Mouse (Mus musculus): Measurements from ENCODE around the gene Crat.
"Not testable (repeated sequence)": the region's sequence is repeated elsewhere in the genome, so short reads cannot be mapped to it uniquely, and the experiment has no call there.

Gene Crat

DNA sequence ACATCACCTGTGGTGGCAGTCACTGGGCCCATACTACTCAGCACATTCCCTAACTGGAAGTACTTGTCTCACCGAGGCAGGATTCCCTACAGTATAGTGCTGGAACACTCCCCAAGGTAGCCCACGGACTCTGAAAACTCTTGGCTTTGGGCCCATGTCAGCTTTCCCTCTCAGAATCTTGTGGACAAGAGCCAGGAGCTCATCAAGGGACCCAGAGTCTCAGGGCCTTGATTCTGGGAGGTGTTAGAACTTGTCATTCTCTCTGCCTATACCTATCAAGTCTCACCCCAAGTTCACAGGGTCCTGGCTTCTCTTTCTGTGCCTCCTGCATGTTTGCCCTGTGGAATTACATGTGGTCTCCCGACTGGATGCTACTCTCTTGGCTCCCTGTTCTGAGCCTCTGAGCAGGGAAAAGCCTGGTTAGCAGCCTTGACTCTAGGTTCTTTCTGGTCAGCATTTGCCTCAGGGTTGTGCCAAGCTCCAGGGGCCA is 24.6 kb upstream of the Crat start:
- no peak for DNase-seq (ENCODE audit: low spot score in 2 of 2)

DNA sequence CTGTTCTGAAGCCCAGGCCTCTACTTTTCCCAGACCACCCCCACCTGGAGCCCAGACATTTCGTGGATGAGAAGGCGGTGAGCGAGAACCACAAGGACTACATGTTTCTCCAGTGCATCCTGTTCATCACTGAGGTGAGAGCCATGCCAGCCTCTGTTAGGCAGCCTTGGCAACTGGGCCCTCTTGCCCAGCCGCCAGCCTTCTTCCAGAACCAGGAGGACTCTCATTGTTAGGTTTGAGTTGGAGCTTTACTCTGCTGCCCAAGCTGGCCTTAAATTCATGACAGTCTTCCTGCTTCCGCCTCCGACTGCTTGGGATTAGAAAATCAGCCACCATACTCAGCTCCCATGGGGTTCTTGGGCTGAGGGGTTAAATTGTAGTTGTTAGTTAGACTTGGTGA is 24.0 kb upstream of the Crat start:
- no peak for DNase-seq (ENCODE audit: low spot score in 2 of 2)

DNA sequence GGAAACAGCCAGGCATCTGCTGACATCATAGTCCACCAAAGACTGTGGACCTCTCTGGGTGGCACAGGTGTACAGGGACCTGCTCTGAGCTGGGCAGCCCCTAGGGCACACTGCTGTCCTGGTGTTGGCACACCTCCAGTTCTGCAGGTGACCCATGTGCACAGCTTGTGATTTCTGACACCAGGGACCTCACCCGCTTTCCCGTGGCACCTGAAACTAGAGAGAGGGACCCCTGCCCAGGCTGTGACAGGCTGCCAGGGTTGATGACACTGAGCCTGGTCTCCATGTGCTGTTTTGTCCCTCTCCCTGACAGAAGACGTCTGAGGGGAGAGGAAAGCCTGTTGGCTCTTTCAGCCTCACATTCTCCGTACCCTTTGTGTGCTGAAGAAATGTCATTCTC is 22.2 kb upstream of the Crat start:
- DNase-seq (ENCODE audit: low spot score in 2 of 2) = no peak

DNA sequence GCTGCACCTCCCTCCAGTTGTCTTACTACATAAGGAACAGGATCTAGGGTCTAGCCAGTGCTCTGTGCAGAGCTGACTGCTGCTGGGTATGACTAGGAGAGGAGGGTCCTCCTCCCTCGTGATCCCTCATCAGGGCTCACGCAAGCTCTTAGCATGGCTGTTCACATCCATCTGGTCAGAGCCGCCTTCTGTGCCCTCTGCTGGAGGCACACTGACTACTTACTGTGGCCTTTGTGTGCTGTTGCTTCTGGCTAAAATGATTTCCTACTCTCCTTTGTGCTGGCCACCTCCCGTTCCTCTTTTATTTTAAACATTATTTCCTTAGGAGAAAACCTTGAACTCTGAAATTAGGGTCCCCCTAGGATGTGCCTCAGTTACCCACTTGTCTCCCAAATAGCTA is 21.2 kb upstream of the Crat start:
- no peak for DNase-seq (ENCODE audit: low spot score in 2 of 2)

DNA sequence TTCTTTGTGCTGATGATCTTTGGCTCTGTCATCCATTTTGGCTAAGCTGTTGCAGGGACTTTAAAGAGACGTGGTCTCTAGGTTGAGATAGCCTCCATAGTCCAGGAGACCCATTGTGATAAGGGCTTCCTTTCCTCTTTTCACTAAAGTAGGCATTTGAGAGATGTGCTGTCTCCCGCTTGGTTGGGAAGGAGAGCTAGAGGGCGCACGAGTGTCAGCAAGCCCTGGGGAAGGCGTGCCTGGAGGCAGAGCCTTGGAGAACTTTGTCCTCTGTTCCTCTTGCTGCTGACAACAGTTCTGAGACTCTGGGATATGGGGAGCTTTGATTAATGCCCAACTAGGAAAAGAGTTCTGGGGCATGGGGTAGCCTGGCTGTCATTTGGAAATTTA is 20.5 kb upstream of the Crat start:
- no peak for DNase-seq (ENCODE audit: low spot score in 2 of 2)

DNA sequence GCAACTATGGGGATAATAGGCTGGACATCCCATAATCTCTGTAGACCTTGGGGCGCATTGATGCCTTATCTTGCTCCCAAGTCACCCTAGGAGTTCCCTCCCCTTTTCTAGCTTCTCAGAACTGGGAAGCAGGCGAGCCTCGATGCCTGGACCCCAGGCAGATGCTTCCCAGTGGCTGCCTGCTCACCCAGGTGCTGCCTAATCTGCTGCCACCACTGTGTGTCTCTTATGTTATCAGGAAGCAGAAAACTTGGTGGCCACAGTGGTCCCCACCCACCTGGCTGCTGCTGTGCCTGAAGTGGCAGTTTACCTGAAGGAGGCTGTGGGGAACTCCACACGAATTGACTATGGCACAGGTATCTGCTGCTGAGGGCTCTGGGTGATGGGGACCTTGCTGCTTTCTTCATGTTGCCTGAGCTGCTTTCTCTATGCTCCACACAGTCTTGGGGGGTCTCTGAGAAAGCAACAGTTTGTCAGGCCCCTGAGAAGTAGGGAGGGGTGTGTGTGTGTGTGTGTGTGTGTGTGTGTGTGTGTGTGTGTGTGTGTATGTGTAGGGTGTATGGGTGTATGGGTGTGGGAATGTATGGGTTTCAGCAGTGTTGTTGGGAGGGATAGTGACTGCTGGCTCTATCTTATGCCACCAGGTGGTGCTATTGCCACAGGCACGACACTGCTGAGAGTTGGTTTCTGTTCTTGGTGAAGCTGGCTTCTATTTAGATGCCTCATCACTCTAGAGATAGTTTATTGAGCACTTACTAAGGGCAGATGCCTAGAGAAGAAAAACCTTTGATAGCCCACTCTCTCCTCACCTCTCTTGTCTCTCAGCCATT is 19.9 kb upstream of the Crat start:
- DNase-seq (ENCODE audit: low spot score in 2 of 2) = peak in 1 of 2 experiments; percentile 72

DNA sequence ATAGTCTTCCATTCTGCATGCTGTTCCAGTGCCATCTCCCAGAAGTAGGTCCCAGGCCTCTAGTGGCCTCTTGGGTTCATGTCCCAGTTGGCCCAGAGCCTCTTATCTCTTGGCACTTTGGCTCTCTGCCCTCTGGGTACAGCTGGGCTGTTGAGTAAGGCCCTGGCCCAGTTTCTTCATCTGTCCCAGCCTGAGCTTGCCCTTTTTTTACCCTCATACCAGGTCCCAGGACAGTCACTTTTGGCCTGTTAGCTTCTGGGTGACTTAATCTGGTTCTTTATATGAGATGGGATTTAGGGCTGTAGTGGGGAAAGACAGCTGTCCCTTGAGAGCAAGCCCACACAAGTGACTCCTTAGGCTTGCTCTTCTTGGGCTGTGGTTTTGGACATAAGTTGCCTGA is 13.5 kb upstream of the Crat start:
- no peak for DNase-seq (ENCODE audit: low spot score in 2 of 2)

DNA sequence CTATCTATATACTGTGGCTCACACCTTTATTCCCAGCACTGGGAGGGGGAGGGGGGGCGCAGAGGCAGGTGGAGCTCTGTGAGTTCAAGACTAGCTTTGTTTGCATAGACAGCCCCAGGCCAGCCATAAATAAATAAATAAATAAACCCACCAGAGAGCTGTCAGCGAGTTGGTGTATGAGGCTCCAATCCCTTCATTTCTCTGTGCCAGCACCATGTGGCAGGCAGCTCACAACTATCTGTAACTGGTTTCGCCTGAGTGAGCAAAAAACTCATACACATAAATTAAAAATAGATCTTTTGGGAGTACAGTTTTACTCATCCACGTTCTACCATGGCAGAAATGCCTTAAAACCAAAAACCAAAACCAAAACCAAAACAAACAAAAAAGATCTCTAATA is 5.8 kb upstream of the Crat start:
- no peak for DNase-seq (ENCODE audit: low spot score in 2 of 2)

DNA sequence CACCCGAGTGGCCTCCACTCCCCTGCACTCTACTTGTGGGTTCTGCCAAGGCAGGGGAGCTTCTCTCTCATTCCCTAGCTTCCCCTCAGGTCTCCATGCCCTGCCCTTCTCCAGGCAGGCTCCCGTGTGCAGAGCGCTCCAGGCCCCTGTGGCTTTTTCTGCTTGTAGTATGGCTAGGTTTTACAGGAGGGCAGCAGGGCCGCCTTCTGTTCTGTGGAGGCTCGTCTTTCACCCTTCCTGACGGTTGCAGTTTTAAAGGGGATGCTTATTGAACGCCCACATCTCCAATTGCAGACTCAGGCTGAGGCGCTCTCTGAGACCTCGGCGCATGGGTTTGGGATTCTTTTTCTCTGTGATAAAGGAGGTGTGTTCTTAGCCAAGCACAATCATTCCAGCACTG is 3.5 kb upstream of the Crat start:
- no peak for DNase-seq (ENCODE audit: low spot score in 2 of 2)

DNA sequence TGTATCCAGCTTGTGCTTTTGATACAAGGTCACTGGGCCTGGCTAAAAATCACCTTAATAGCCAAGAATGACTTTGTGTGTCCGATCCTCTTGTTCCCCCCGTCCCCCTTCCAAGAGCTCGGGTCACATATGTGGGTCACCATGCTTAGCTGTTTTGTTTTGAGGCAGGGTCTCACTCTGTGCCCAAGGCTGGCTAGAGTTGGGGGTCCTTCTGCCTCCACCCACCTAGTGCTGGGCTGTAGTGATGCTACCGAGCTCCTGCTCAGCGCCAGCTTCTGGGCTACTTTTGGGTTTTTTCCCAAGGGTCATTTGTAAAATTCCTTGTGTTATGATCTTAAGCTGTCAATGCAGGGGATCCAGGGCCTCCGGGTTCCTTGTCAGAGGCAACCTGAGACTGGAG is 2.6 kb upstream of the Crat start:
- no peak for DNase-seq (ENCODE audit: low spot score in 2 of 2)

DNA sequence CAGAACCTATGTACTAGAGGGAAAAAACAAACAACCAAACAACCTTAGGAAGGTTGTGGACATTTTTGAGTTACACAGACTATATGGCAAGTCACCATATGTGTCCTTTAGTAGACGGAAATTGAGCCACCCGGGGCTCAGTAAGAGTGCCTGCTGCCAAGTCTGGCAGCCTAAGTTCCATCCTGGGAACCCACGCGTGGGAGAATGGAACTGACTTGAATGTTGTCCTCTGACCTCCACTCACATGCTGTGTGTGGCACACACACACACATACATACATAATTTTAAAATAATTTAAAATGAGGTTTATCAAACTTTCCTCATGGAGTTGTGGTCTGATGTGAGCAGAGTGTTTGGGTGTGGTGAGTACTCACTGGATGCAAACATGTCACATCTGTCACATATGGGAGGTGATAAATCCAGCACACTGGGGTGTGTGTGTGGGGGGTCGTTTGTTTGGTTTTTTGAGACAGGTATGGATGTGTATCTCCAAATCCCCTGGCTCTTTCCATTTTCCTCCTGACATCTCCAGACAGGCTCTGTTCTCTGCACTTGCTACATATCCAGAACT is 2.1 kb upstream of the Crat start:
- no peak for DNase-seq (ENCODE audit: low spot score in 2 of 2)

DNA sequence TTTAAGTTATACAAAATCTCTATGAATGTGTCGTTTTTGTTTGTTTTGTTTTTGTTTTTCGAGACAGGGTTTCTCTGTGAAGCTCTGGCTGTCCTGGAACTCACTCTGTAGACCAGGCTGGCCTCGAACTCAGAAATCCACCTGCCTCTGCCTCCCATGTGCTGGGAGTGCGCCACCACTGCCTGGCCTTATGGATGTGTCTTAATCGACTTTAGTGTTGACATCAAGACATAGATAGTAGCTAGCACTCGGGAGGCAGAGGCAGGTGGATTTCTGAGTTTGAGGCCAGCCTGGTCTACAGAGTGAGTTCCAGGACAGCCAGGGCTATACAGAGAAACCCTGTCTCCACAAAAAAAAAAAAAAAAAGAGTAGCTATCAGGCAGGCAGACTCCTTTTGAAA is 1.5 kb upstream of the Crat start:
- not testable (repeated sequence) for DNase-seq (ENCODE audit: low spot score in 2 of 2)

DNA sequence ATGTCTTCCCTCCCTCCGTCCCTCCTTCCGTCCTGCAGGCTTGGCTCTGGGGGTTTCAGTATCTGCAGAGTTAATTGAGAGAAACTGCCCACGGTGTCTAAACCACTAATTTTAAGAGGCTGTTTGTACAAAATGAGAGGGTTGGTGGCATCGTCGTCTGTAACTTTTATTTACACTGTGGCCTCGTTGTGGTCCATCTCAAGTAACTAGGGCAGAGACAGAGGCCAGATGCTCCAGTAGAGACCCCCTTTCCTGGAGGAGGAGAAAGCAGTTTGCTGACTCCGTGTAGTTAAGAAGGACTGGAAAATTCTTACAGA is 994 bp upstream of the Crat start:
- no peak for DNase-seq (ENCODE audit: low spot score in 2 of 2)

DNA sequence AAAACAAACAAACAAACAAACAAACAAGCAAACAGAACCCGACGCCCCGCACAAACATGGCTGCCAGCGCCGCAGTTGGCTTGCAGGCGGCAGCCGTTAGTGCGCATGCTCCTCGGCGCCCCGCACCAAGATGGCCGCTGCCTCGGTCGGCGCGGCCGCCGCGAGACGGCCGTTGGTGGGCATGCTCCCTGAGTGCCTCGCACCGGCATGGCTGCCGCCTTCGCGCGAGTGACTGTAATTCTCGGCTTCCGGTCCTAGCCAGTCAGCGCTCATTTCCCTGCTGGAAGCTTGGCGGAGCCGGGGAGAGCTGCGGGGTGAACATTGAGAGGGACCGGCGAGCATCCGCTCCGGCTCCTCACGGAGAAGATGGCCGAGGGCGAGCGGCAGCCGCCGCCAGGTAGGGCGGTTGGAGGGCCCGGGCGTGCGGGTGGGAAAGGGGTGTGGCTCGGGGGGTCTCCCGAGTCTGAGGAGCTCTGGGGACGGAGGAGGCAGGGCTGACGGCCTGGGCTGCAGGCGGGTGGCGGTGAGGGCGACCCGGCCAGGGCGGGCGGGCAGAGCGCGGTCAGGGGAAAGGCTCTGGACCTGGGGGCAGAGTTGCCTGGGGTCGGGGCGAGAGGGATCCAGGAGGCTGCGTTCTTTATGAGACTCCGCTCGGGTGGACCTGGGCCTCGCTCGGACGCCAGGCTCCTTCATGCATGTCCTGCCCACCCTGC is 479 bp upstream of the Crat start, which contains the start of gene Ptpa:
Ptpa (plus strand) TSS at position 104 of the 713 bp plus-strand sequence.
- peak; percentile 91 to 96 for DNase-seq (ENCODE audit: low spot score in 2 of 2)

DNA sequence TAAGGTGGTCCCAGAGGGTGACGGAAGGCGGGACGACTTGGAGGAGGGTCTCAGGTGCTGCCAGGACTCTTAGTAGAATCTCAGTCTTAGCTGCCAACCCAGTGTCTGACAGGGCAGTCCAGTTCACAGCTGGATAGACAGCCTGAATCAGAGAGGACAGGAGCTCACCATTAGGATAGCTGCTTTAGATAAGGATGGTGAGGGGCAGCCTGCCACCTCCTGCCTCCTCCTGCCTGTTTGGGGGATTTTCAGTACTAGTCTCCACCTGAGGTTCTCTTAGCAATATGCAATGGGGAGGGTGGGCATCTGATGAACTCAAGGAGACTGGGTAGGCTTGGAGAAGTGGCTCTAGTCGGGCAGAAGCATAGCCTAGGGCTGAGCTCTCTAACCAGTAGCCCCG is 932 bp downstream of the Crat start:
- DNase-seq (ENCODE audit: low spot score in 2 of 2) = no peak

DNA sequence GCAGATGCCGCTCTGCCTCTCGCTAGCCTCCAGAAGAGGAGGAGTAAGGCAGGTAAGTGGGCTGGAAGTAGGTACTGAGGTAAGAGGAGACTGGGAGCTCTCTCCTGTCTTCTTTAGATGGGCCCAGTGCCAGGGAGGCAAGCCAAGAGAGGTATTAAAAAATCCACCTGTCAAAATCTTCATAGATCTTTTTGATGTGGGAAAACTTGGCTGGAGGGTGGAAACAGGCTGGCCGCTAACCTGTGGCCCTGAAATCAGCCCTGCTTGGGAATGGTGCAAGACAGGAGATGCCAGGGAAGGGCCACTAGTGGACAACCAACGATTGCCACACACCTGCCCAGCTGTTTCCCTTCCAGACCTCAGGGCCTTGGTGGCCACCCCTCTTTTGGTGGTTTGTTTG is 1.5 kb downstream of the Crat start:
- no peak for DNase-seq (ENCODE audit: low spot score in 2 of 2)

DNA sequence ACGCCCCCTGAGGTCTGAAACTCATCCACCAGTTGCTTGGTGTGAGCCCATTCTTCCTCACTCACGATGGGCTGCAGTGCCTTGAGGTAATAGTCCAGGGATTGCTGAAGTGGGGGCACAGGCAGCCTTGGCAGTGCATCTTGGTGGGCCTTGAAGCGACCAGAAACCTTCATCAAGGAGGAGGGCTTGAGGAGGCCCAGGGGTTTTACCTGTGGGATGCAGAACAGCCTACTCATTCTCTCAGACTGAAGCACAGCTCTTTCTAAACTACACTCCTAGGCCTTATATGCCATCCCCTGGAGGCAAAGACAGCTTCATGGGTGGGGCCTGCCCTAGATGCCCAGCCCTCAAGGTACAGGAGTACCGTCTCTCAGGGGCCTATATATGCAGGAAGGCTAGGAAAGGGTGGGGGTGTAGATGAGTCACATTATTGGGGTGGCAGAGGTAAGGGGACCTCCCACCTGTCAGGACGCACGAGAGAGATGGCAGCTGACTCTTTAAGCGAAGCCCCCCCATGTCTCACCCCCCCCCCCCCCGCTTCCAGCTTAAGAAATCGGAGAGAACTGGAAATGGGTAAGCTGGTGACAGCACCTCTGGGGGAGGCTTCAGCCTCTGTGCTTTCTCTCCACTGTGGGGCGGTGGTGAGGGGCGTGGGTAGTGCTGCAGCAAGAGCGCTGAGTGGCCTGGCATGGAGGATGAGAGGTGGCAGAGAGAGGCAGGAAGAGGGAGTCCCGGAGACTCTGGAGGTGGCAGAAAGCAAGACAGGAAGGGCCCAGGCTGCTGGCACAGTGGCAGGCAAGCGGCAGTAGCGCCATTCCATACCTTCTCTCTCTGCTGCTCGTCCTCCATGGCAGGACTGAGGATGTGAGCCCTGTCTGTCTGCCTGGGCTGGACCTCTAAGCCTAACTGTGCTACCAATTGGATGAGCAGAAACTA is 2.3 kb downstream of the Crat start:
- no peak for DNase-seq (ENCODE audit: low spot score in 2 of 2)

DNA sequence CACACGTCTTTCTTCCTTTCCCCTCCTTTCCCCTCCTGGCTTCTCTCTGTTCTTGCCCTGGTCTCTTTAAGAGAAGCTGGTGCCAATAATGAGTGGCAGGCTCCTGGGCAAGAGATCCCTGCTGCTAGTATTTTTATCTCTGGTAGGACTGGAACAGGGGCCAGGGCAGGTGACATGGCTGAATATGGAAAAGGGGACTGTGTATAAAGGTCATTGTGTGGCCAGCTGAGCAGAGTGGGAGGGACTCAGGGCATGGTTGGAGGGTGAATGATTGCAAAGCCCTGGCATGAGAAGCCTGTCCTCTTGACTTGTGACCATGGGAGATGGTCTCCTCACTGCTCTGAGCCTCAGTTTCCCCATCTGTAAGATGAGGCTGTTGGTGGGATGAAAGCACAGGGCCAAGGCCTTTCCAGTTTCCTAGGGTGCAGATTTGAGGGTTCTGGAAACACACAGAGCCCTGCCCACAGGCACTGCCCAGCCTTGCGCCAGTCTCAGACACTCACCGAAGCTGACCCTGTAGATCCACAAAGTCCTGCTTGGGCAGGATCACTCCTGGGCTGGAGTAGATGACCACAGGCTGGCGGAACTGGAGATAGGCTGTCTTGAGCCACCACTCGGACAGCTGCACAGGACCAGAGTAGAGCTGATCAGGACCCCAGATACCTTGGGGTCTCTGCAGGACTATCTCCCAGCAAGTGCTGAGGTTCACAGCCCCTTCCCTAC is 6.0 kb downstream of the Crat start:
- no peak for DNase-seq (ENCODE audit: low spot score in 2 of 2)

DNA sequence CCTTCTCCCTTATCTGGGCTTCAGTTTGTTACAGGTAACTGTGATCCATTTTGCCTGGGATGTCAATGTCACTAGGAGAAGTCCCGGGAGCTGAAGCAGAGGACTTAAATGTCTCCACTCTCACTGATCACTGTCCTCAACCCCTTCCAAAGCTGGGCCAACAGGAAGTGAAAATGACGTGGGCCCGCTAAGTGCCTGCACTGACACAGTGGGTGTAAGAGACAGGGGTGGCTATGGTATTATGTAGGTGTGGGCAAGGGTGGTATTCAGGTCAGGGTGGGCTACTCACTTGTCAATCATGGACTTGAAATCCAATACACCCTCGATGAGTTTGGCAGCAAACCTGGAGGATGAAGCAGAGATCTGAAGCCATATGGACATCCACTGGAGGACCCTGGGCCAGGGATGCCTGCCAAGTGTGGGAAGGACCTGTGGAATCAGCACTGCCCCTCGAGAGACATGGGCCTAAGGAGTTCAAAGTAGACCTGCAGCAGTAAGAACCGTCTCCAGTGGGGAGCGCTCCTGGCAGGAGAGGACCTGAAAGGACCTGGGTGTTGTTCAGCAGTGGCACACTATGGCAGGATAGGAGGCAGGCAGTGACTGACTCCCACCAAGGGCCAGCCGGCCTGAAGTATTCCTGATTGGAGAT is 7.0 kb downstream of the Crat start:
- DNase-seq (ENCODE audit: low spot score in 2 of 2) = no peak

DNA sequence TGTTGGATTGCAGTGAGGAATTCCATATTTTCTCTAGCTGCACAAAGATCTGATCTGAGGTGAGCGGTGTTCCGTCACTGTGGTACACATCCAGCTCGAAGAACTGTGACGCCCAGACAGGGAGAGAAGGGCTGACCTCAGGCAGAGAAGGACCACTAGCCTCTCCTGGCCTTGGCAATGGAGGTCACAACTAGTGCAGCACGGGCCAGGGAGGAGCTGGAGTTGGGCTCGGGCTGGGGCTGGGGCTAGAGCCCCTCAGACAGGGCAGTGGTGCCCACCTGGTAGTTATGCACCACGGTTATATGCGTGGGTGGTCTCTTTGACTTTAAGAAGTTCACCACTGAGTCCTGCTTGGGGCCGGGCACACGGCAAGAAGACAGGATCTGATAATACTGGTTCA is 7.8 kb downstream of the Crat start:
- no peak for DNase-seq (ENCODE audit: low spot score in 2 of 2)

DNA sequence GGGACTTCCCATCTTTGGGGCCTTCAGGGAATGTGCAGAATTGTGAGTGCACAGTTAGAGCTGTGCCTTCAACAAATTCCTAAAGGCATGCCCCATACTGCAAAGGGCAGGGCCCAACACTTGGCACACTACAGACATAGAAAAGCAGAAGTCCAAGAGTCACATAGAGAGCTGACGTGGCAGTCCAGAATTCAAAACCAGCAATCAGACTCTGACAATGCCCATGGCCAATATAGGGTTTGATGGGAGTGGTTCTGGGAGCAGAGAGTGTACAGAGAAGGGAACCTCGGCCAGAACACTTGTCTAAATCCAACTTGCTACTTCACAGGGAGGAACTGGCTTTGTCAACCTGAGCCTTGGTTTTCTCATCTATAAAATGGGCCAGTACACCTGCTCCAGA is 8.4 kb downstream of the Crat start:
- DNase-seq (ENCODE audit: low spot score in 2 of 2) = no peak

All from cerebellum, postnatal 4 days (tissue).